Mouse (Mus musculus) liver, postnatal 0 days (tissue): ENCODE measurements at regions not wholly inside any gene's neighbourhood (a gene's known extent, or its start where the extent isn't known, plus 50 kb on each side); places are given as distances from the start of the nearest gene placed in this dataset.

Experiments
- ATAC-seq: fragments of 200-750 bp; cut with Nextera tagmentation; 2 replicates; pipeline ENCODE4 v1.8.0; 2017; ENCODE audit warnings: mild to moderate bottlenecking, moderate library complexity
- DNase-seq: peaks from one replicate; pipeline ENCODE4 v3.0.0-alpha.2; 2016
- H3K27ac ChIP-seq: fragments of 300-500 bp; sonication (generic); 2 replicates; pipeline ENCODE4 v1.5.1; 2014; ENCODE audit warnings: antibody characterized with exemption, moderate library complexity, mild to moderate bottlenecking, low read depth
- H3K27me3 ChIP-seq: fragments of 300-500 bp; sonication (generic); 2 replicates; pipeline ENCODE4 v1.6.1; 2014; ENCODE audit warnings: low read length, control low read depth, mixed read lengths; ENCODE audit not compliant: insufficient read depth
- H3K36me3 ChIP-seq: fragments of 300-500 bp; sonication (generic); replicated peaks from 2 replicates; pipeline ENCODE4 v1.6.1; 2014; ENCODE audit warnings: mild to moderate bottlenecking, control low read depth, low read length, moderate library complexity, mixed read lengths; ENCODE audit not compliant: insufficient read depth
- H3K4me1 ChIP-seq: fragments of 300-500 bp; sonication (generic); 2 replicates; pipeline ENCODE4 v1.6.1; 2014; ENCODE audit warnings: antibody characterized with exemption, mild to moderate bottlenecking, control low read depth; ENCODE audit not compliant: insufficient read depth
- H3K4me2 ChIP-seq: fragments of 300-500 bp; sonication (generic); 2 replicates; pipeline ENCODE4 v1.6.1; 2014; ENCODE audit warnings: low read depth, mild to moderate bottlenecking, low read length, moderate library complexity, mixed read lengths
- H3K4me3 ChIP-seq: fragments of 300-500 bp; sonication (generic); 2 replicates; pipeline ENCODE4 v1.5.1; 2014; ENCODE audit warnings: low read depth, low read length
- H3K9ac ChIP-seq: fragments of 300-500 bp; sonication (generic); replicated peaks from 2 replicates; pipeline ENCODE4 v1.6.1; 2014; ENCODE audit warnings: mild to moderate bottlenecking, moderate library complexity
- H3K9me3 ChIP-seq: fragments of 300-500 bp; sonication (generic); 2 replicates; pipeline ENCODE4 v1.6.1; 2016; ENCODE audit warnings: mild to moderate bottlenecking, control low read depth, low read length, mixed read lengths
- CTCF ChIP-seq: sonication (generic); IDR thresholded peaks from 2 replicates; pipeline ENCODE4 v1.5.1; 2016; ENCODE audit warnings: antibody characterized with exemption, low read depth
- EP300 ChIP-seq: IDR thresholded peaks from 2 replicates; pipeline ENCODE4 v1.6.1; 2016; ENCODE audit warnings: antibody characterized with exemption, low read depth, mild to moderate bottlenecking
- WGBS: fragments of 180-500 bp; shearing (Covaris S2); extraction: QIAGEN DNeasy Blood & Tissue Kit; methylation state at CpG from one replicate; pipeline ENCODE4 v1.1.7; 2014; ENCODE audit not compliant: insufficient replicate concordance; 5-methylcytosine and 5-hydroxymethylcytosine counted together

DNA sequence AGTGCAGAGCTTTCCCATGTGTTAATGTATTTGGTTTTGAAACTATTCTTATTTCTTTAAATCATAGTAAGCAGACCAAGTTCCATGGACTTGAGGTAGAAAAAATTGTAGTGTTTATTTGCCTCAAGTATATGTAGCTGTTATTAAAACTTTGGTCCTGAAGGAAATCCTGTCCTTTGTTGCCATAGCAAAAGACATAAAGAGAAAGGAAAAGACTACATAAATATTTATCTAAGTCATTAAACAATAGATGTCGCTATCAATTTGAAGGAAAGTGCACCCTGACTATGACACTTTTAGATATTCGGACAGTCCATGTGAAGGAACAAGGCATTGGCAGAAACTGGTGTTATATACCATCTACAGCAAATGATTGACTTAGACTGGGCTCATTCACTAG, 737.7 kb upstream of the Adgrl4 start:
- no peak for DNase-seq
- H3K36me3 ChIP-seq = no peaks in the 10 kb centered on the region
- no peak overlapping the region for H3K4me3 ChIP-seq
- no peaks in the 10 kb centered on the region for H3K9me3 ChIP-seq
- H3K9ac ChIP-seq = no peak overlapping the region
- no peak for ATAC-seq
- H3K27me3 ChIP-seq = no peaks in the 10 kb centered on the region
- no peak overlapping the region for H3K4me2 ChIP-seq
- H3K27ac ChIP-seq = no peak overlapping the region
- 69% methylated on average over 2 of the region's 2 CpGs for WGBS
- no peaks in the 10 kb centered on the region for H3K4me1 ChIP-seq
- no peak for TF ChIP-seq EP300
- no peak for TF ChIP-seq CTCF
